Mouse (Mus musculus) spleen, adult 12 weeks (tissue): ENCODE data around the gene Ankrd35.
"Not testable (repeated sequence)": the region's sequence is repeated elsewhere in the genome, so short reads cannot be mapped to it uniquely, and the experiment has no call there.

ENCODE experiments used
- DNase-seq: peaks from one replicate; pipeline ENCODE4 v3.0.0; 2022; ENCODE audit warnings: low spot score

The Ankrd35 gene

GRCm38 (mm10) chr3:96673514-96673913, 3.6 kb downstream of the Ankrd35 start:
- no peak for DNase-seq

GRCm38 (mm10) chr3:96674442-96674841, 4.5 kb downstream of the Ankrd35 start:
- no peak for DNase-seq

DNA sequence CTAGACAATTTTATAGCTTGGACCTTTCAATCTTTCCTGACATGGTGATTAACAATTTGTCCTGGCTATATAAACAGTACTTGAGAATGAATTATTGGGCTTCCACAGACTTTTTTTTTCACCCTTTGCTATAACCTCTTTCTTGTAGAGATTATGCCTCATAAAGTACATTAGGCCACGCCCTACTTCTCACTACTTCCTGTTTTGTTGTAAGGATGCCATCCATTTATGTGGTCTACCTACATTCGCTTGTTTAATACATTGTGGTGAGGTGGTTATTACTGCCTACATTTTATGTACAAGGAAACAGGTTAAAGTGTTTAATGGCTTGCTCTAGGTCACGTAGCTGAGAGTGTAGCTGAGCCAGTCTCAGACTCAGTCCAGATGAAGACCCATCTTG, 5.2 kb downstream of the Ankrd35 start:
- DNase-seq: no peak

- DNase-seq: no peak
These were observed 5.8 kb downstream of the Ankrd35 start for GRCm38 (mm10) chr3:96675690-96676089.

GRCm38 (mm10) chr3:96678456-96678855, 8.5 kb downstream of the Ankrd35 start:
- no peak for DNase-seq

DNA sequence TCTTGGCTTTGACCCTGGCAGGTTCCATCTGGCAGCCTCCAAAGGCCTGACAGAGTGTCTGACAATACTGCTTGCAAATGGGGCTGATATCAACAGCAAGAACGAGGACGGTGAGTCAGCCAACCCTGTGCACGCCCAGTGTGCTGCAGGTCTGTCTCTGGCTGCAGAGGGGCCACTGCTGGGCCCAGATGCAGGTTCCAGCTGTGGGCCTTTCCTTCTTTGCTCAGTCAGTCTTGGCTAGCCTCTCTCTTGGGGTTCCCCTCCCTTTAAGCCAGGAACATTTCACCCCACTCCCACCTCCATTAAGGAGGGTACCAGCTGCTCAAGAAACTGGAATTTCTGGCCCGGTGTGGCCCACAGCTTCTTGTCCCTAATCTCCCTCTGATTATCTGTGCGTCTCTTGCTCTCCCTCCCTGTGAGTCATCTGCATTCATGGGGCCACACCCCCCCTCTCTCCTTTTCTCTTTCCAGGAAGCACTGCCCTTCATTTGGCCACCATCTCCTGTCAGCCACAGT, 9.3 kb downstream of the Ankrd35 start:
- no peak for DNase-seq

DNA sequence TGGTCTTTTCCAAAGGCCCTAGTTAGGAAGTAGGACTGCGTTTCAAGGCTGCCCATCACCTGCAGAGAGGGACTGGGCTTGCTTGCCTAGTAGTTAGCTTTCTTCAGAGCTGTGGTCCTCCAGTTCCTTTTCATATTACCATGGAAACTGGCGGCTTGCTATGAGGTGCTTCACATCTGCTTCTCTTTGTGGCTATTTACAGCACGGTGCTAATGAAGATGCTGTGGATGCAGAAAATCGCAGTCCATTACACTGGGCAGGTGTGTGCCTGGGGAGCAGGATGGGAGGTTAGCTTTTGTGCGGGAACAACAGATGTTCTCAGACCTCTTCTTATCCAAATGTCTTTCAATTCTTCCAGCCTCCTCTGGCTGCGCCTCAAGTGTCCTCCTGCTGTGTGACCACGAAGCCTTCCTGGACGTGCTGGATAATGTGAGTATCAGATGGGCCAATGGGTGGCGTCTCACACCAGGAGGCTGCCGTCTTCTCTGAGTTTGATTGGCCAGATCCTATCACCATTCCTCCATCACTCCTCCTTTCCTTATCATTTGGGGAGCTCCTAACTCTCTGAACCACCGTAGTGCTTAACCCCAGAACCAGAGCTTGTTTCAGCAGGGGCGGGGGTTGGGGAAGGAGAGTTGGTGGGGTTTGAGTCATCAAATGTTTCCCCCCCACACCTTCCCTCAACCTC, 10.5 kb downstream of the Ankrd35 start:
- no peak for DNase-seq

DNA sequence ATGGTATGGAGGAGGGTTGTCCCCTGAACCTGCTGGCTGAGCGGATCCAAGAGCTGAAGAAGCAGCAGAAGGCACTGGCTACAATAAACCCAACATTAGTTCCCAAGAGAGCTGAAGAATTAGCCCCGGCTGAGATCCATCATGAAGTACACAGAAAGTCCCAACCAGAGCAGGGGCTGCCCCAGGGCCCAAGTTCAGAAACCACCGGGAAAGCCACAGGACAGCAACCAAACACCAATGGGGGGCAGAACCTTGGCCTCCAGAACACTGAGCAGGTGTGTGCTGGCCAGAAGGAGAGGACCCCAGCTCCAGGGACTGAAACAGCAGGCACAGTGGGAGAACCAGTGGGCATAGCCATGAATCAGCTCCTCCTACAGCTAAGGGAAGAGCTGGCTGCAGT, 13.6 kb downstream of the Ankrd35 start:
- DNase-seq: no peak

- DNase-seq: no peak
These were observed 14.4 kb downstream of the Ankrd35 start for GRCm38 (mm10) chr3:96684151-96684821.

- no peak for DNase-seq
These were observed 14.9 kb downstream of the Ankrd35 start for GRCm38 (mm10) chr3:96684822-96685156.

DNA sequence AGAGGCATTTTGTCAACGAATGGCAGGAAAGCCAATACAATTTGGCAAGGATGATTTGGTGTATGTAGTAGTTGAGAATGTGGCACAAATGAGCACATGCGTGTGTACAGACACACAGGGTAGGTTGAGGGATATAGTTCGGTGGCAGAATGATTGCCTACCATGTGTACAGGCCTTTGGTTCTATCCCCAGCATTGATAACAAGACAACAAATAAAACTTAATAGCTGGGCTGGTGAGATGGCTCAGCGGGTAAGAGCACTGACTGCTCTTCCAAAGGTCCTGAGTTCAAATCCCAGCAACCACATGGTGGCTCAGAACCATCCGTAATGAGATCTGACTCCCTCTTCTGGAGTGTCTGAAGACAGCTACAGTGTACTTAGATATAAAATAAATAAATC, 16.1 kb downstream of the Ankrd35 start:
- DNase-seq: not testable (repeated sequence)

DNA sequence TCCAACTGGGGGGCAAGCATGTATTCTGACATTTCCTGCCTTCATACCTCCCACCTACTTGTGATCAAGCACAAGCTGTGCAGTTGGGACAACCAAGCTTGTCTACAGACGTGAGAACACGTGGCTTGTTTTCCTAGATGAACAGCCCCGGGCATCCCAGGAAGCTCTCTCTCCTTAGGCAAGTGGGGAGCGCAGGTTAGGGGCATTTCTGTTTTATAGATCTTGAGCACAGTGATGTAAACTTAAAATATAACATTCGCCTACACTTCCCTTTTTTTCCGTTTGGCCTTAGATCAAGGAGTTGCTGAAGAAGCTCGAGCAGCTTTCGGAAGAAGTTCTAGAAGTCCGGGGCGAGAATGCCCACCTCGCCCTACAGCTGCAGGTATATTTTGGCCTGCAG, 18.9 kb downstream of the Ankrd35 start:
- no peak for DNase-seq

DNA sequence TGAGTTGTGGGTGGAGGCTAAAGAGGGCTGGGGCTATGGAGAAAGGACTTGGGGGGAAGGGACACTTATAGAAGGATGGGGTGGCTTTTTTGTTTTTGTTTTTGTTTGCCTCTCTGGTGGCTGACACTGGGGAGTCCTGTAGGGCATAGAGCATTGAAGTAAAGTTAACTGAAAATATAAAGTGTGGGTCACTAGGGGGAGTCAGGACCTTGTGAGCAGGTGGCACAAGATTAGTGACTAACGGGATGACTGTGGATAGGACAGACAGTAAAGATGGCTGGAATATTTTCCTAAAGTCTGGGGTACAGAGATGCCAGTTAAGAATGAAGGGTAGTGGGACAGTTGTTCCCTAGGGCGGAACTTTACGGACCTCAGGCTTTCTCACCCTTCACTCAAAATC, 20.4 kb downstream of the Ankrd35 start:
- DNase-seq: no peak

DNA sequence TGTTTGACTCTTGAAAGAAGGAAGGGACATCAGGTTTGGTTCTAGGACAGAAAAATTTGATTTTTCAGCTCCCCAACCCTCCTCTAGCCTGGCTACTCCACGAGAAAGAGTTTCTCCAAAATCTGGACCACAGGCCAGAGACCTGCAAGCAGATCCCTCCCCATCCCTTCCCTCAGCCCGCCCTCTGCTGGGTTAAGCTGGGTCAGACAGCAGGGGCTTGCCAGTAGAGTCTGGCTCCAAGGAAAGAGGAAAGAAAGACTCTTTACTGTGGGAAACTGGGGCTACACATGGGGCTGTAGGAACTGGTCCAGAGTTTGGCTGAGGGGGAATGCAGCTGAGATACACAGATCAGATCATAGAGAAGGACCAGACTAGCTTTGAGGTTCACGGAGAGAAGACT, 22.6 kb downstream of the Ankrd35 start:
- no peak for DNase-seq

GRCm38 (mm10) chr3:96693579-96693978, 23.6 kb downstream of the Ankrd35 start:
- DNase-seq: no peak

DNA sequence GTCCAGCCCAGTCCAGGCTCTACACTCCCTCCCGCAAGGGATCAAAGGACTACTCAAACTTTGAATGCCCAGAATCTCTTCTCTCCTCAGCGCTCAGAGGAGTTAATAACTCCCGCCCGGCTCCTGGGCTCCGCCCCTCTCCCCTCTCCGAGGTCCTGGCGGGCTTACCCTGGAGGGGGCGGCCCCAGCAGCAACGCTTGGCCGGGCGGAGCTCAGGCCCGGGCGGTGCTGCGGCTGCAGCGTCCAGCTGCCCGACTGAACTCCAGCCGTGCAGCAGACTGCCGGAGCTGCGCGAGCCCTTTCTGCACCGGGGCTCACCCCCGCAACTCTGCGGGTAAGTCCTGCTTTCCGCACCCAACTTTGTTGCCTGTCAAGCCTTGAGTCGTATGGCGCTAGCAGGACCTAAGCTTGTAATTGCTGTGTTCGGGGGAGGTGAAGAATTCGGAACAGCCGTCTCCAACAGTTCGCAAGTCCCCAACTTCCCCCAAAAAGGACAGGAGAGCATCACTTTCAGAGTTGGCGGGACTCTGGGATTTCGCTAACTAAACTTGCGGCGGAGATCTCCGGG, 26.4 kb downstream of the Ankrd35 start, which contains the start of gene Pias3:
Gene Pias3 (plus strand): TSS at position 187 of the 568 bp plus-strand sequence.
- peak; percentile 65 for DNase-seq

DNA sequence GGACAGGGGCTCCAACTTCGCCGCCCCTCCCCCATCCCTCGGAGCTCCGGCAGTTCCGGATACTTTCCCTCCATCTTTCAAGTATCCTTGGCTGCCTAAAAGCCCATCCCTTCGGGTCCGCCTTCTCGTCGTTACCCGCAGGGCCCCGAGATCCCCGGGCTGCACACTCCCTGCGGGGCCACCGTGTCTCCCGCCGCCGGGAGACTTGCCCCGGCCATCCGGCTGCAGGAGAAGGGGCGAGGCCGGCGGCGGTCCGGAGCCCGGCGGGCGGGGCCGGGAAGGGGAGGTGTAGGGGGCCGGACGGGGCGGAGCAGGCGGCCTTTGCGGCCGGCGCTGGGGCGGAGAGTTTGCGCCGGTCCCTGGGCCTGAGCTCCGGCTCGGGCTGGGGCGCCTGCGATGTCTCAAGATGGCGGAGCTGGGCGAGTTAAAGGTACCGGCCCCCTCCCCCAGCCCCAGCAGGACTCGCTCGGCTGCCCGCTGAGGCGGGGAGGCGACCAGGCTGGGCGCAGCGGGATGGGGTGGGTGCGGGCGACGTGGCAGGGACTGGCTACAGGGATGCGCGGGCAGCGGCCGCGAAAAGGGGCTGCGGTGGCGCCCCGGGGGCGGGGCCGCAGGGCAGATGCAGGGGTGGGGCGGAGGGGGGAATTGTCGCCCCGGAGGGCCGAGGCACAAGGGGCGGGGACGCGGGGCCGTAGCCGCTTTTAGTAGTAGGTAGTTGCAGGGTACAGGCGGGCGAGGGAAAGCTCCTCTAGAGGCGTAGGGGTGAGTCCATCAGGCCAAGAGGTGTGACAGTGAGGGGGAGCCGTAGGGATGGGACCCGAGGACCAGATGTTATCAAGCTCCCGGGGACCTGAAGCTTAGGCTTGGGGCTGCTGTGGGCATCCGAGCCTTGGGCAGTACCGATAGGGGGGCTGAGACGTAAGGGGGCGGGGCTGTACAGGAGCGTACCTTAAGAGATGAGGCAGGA, 27.1 kb downstream of the Ankrd35 start:
- DNase-seq: peak; percentile 84

- DNase-seq: no peak
These were observed 29.2 kb downstream of the Ankrd35 start for GRCm38 (mm10) chr3:96698993-96699690.

- no peak for DNase-seq
These were observed 30.4 kb downstream of the Ankrd35 start for GRCm38 (mm10) chr3:96700376-96700775.

GRCm38 (mm10) chr3:96701003-96701402, 31.1 kb downstream of the Ankrd35 start:
- DNase-seq: no peak

- DNase-seq: no peak
These were observed 34.8 kb downstream of the Ankrd35 start for GRCm38 (mm10) chr3:96704778-96705177.
